Mouse (Mus musculus) ovary, postnatal 14 days (tissue): Measurements from ENCODE around the gene Gm765.

Source experiments
- DNase-seq: peaks from one replicate; pipeline ENCODE4 v3.0.0; 2022; ENCODE audit warnings: low spot score

The Gm765 gene

GRCm38 (mm10) chr6:98221970-98222369 lies 120.6 kb downstream of the Gm765 start:
- no peak for DNase-seq

DNA sequence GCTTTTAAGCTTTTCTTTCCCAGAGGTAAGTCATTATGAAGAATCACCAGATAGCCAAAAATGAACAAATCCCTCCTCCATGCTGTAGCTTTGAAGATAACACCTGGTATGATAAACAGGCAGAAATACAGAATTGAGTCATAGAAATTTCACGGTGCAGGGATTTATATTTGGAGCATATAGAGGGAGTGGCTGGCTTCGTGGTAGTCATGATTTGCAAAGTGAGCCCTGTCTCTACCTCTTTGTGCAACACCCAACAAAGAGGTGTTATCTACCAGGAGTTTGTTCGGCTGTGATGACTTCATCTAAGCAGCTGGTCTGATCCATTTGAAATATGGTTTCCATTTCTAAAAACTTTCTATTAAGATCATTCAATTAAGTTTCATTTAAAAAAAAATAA lies 130.3 kb downstream of the Gm765 start:
- no peak for DNase-seq

DNA sequence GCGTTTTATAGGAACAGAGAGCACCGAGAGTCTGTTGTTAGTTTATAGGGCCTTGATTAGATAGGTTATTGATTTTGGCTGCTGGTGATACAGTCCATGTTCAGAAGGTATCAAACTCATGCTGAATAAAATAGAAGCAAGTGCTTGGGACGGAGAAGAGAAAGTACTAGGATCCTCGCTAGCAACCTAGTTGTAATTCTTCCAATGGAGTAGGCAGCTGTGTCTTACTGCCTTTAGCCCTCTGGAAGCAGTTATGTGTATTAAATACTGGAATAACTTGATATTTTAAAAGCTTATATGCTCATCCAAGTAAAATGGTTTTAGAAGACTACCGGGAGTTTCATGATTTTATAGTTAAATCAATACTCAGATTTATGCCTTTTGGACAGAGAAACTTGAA lies 132.3 kb downstream of the Gm765 start:
- DNase-seq, result no peak

DNA sequence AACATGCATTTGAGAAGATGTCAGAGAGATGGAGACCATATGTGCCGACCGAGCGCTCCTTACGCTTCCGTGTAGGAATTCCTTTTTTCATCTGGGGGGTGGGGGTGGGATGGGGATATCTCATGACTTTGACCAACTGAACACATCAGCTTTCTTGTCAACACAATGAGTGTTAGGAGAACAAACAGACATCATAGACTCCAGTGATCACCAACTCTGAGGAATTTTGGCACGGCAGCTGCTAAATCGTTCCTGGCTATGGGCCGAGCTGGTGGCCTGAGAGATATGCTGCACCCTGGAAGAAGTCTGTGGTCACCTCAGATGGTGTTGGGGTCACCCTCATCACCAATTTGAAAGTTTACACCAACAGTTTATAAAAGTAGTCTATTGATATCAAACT lies 134.5 kb downstream of the Gm765 start:
- no peak for DNase-seq

DNA sequence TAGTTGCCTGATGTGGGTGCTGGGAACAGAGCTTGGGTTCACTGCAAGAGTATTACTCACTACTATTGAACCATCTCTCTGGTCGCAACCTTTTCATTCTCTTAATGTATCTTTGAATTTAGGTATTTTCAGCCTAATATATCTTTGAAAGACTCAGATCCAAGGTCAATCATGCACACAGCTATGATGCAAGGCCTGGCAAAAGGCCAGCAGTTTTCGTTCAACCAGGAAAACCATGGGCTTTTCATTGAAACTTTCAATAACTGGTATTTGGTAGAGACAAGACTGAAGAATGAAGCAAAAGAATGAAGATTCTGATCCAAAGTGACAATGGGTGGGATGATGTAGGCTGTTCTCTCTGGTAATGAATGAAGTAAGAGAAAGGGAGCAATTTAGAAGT lies 143.8 kb downstream of the Gm765 start:
- no peak for DNase-seq

GRCm38 (mm10) chr6:98190745-98191442 lies 151.7 kb downstream of the Gm765 start:
- no peak for DNase-seq
